16 mouse cellular contexts compared by ENCODE assay signal in genomic region chr1:53795081-53795480, GRCm38 (mm10).
"Had no signal": no experiment of that assay in that cellular context is flagged by ENCODE, and none has a peak within 500 bp of the region (broad histone marks: within the 10 kb centered on the region; RNA-seq: fewer than 3 reads in every experiment).

No protein-coding gene starts in this region.

- H3K27me3 ChIP-seq: midbrain, embryonic 12.5 days; neural tube, embryonic 12.5 days; stomach, embryonic 15.5 days had no signal

- DNase-seq: lung, adult 18-20 months; lung, embryonic 14.5 days; lung, postnatal 10 days; lung, postnatal 4 days; midbrain, embryonic 14.5 days; right cerebral cortex, postnatal 14 days; thymus, adult 18-20 months; thymus, postnatal 25 days; thymus, postnatal 4 days had no signal

- H3K36me3 ChIP-seq: midbrain, embryonic 10.5 days; midbrain, embryonic 12.5 days; neural tube, embryonic 12.5 days; stomach, embryonic 15.5 days had no signal

- ATAC-seq: midbrain, embryonic 16.5 days had no signal

- H3K4me3 ChIP-seq: midbrain, embryonic 10.5 days; midbrain, embryonic 12.5 days; myocyte; neural tube, embryonic 12.5 days; stomach, embryonic 15.5 days had no signal

- H3K4me1 ChIP-seq: midbrain, embryonic 10.5 days; midbrain, embryonic 12.5 days; neural tube, embryonic 12.5 days; stomach, embryonic 15.5 days had no signal

- H3K27ac ChIP-seq: midbrain, embryonic 10.5 days; midbrain, embryonic 12.5 days; neural tube, embryonic 12.5 days; stomach, embryonic 15.5 days; stomach, postnatal 0 days had no signal
